Mouse (Mus musculus): Measurements from ENCODE around the gene Faap24. TPM values are rescaled to one million over a fixed set of nuclear protein-coding genes. Genes with fewer than 3 reads are reported as not detected.

Gene Faap24
- polyA plus RNA-seq, 1 experiment from 2014 or later = 19.0 TPM

- Histone ChIP-seq H3K36me3 (no peaks in the 10 kb centered on the region), H3K9ac (no peak overlapping the region), H3K4me3 (no peak overlapping the region), H3K27ac (no peak overlapping the region), H3K9me3 (no peaks in the 10 kb centered on the region), H3K4me1 (no peaks in the 10 kb centered on the region), H3K4me2 (no peak overlapping the region), H3K27me3 (no peaks in the 10 kb centered on the region)
- WGBS = 44% methylated on average over 5 of the region's 5 CpGs
- ATAC-seq (ENCODE audit: borderline replicate concordance, extremely low read depth, low FRiP score, low TSS enrichment) = no peak
Measured at GRCm38 (mm10) chr7:35362868-35363267, 33.8 kb downstream of the Faap24 start.

DNA sequence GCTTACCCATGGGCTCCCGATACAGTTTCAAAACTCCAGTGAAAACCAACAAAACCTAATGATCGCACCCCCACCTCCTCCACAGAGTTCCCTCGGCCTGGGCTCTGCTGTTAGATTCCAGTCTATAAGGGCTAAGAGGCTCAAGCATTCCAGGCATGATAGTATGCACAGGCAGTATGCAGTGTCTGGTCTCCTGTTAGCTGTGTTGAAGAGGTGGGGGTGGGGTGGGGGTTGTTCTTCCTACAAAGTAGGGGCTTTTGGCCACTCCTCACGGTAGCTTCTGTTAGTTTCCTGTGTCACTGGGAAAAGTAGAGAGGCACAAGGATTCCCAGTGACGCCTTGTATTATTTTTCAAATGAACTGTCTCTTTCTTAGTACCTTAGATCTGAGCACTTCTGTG, 34.4 kb downstream of the Faap24 start:
- H3K27me3 ChIP-seq = no peaks in the 10 kb centered on the region
- 36% methylated on average over 5 of the region's 5 CpGs for WGBS
- H3K27ac ChIP-seq = no peak overlapping the region
- ATAC-seq (ENCODE audit: borderline replicate concordance, extremely low read depth, low FRiP score, low TSS enrichment) = no peak
- H3K4me2 ChIP-seq = no peak overlapping the region
- H3K9ac ChIP-seq = no peak overlapping the region
- H3K4me1 ChIP-seq = no peaks in the 10 kb centered on the region
- H3K4me3 ChIP-seq = no peak overlapping the region
- H3K36me3 ChIP-seq = no peaks in the 10 kb centered on the region
- H3K9me3 ChIP-seq = no peaks in the 10 kb centered on the region

GRCm38 (mm10) chr7:35357621-35358020, 39.0 kb downstream of the Faap24 start:
- WGBS = 76% methylated on average over 12 of the region's 12 CpGs
- Histone ChIP-seq H3K4me1 (no peaks in the 10 kb centered on the region), H3K4me3 (no peak overlapping the region), H3K27ac (no peak overlapping the region), H3K9ac (no peak overlapping the region), H3K36me3 (no peaks in the 10 kb centered on the region), H3K27me3 (no peaks in the 10 kb centered on the region), H3K4me2 (no peak overlapping the region), H3K9me3 (no peaks in the 10 kb centered on the region)
- no peak for ATAC-seq (ENCODE audit: borderline replicate concordance, extremely low read depth, low FRiP score, low TSS enrichment)

DNA sequence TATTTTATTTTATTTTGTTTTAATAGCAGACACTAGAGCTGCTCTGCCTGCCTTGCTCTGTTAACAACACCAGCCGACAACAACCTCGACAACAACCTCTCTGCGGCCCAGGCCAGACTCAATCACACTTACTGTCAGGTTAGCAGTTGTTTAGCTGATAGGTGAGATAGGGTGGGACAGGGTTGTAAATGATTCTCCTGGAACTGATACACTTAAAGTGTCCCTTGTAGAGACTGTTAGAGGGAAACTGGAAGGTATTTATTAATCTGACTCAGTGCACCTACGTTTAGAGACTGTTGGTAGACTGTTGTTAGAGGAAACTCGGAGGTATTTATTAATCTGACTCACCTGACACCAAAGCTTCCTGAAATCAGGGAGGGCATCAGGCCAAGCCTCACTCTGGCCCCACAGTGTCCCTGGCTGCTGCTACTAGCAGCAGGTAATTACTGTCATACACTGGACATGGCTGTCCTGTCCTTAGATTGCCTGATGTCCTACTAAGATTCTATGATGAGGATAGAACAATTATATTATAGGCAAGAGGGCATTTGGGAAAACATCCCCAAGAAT, 41.2 kb downstream of the Faap24 start:
- no peaks in the 10 kb centered on the region for H3K36me3 ChIP-seq
- WGBS = 37% methylated on average over 5 of the region's 5 CpGs
- no peaks in the 10 kb centered on the region for H3K4me1 ChIP-seq
- no peak for ATAC-seq (ENCODE audit: borderline replicate concordance, extremely low read depth, low FRiP score, low TSS enrichment)
- H3K9ac ChIP-seq = no peak overlapping the region
- no peak overlapping the region for H3K27ac ChIP-seq
- no peak overlapping the region for H3K4me2 ChIP-seq
- H3K4me3 ChIP-seq = no peak overlapping the region
- no peaks in the 10 kb centered on the region for H3K27me3 ChIP-seq
- no peaks in the 10 kb centered on the region for H3K9me3 ChIP-seq

GRCm38 (mm10) chr7:35353306-35353705, 43.3 kb downstream of the Faap24 start:
- Histone ChIP-seq H3K27ac (no peak overlapping the region), H3K27me3 (no peaks in the 10 kb centered on the region), H3K4me3 (no peak overlapping the region), H3K4me1 (no peaks in the 10 kb centered on the region), H3K4me2 (no peak overlapping the region), H3K9ac (no peak overlapping the region), H3K36me3 (no peaks in the 10 kb centered on the region), H3K9me3 (no peaks in the 10 kb centered on the region)
- 93% methylated on average over 15 of the region's 15 CpGs for WGBS
- ATAC-seq (ENCODE audit: borderline replicate concordance, extremely low read depth, low FRiP score, low TSS enrichment) = no peak

GRCm38 (mm10) chr7:35351155-35351554, 45.5 kb downstream of the Faap24 start:
- Histone ChIP-seq H3K9ac (no peak overlapping the region), H3K27me3 (no peaks in the 10 kb centered on the region), H3K27ac (no peak overlapping the region), H3K36me3 (no peaks in the 10 kb centered on the region), H3K4me3 (no peak overlapping the region), H3K9me3 (no peaks in the 10 kb centered on the region), H3K4me1 (no peaks in the 10 kb centered on the region), H3K4me2 (no peak overlapping the region)
- WGBS = 87% methylated on average over 3 of the region's 3 CpGs
- no peak for ATAC-seq (ENCODE audit: borderline replicate concordance, extremely low read depth, low FRiP score, low TSS enrichment)

- H3K9me3 ChIP-seq = no peaks in the 10 kb centered on the region
- no peak for ATAC-seq (ENCODE audit: borderline replicate concordance, extremely low read depth, low FRiP score, low TSS enrichment)
- no peak overlapping the region for H3K9ac ChIP-seq
- WGBS = 74% methylated on average over 8 of the region's 8 CpGs
- H3K4me3 ChIP-seq = no peak overlapping the region
- no peak overlapping the region for H3K4me2 ChIP-seq
- H3K4me1 ChIP-seq = no peaks in the 10 kb centered on the region
- H3K36me3 ChIP-seq = no peaks in the 10 kb centered on the region
- no peak overlapping the region for H3K27ac ChIP-seq
- H3K27me3 ChIP-seq = no peaks in the 10 kb centered on the region
Measured at GRCm38 (mm10) chr7:35349886-35350684, 46.6 kb downstream of the Faap24 start.

DNA sequence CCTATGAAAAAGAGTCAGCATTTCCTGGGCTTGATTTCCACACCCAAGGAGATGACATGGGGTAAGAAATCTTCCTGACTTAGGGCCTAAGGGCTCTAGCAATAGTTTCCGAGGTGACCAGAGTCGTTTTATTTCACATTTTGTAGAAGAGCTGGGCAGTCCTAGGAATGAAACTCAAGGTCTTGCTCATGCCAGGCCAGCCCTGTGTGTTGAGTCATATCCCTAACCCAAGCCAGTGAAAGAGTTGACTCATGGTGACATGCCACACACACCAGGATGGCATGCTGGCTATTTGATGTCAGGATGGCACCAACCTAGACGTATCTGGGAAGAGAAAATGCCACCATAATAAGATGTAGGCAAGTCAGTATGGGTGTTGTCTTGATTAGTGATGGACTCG, 47.6 kb downstream of the Faap24 start:
- Histone ChIP-seq H3K9ac (no peak overlapping the region), H3K4me1 (no peaks in the 10 kb centered on the region), H3K9me3 (no peaks in the 10 kb centered on the region), H3K27ac (no peak overlapping the region), H3K27me3 (no peaks in the 10 kb centered on the region), H3K4me2 (no peak overlapping the region), H3K4me3 (no peak overlapping the region), H3K36me3 (no peaks in the 10 kb centered on the region)
- ATAC-seq (ENCODE audit: borderline replicate concordance, extremely low read depth, low FRiP score, low TSS enrichment) = no peak
- WGBS = 87% methylated on average over 4 of the region's 4 CpGs

DNA sequence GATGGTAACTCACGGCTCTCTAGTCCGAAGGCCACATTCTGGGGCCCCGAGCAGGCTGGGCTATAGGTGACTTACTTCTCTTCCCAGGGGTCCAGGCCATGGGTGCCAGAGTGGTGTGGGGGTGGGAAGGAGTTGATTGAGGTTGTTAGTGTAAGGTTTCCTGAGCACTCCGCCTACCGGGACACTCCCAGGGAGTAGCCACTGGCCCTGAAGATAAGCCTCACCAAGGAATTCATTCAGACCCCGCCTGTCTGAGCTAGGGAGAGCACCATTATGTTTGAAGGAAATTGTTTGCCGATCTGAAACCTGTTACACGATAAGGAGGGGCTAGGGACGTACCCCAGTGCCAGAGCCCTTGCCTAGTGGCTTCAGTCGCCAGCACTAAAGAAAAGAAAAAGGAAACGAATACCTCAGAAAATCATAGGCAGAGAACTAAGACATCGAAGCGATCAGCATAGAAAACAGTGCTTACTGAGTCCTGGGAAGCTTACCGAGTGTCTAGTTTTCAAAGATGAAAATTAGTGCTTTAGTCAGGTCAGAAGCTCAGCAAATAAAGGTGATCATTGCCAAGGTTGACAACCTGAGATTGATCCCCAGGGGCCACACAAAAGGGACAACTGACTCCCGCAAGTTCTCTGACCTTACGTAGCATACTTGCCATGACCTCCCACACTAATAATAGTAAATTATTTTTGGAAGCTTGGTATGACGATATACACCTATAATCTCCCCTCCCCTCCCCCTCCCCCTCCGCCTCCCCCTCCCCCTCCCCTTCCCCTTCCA, 48.5 kb downstream of the Faap24 start:
- no peak overlapping the region for H3K4me3 ChIP-seq
- H3K9ac ChIP-seq = no peak overlapping the region
- WGBS = 43% methylated on average over 17 of the region's 18 CpGs
- 0 out of 2 replicates have a peak, but pooled peaks have one; percentile 23 for ATAC-seq (ENCODE audit: borderline replicate concordance, extremely low read depth, low FRiP score, low TSS enrichment)
- H3K4me2 ChIP-seq = no peak overlapping the region
- no peaks in the 10 kb centered on the region for H3K4me1 ChIP-seq
- peak overlapping the region; percentile 41; the same call in 1 of the 2 replicates for H3K27ac ChIP-seq
- no peaks in the 10 kb centered on the region for H3K36me3 ChIP-seq
- H3K9me3 ChIP-seq = no peaks in the 10 kb centered on the region
- H3K27me3 ChIP-seq = no peaks in the 10 kb centered on the region

DNA sequence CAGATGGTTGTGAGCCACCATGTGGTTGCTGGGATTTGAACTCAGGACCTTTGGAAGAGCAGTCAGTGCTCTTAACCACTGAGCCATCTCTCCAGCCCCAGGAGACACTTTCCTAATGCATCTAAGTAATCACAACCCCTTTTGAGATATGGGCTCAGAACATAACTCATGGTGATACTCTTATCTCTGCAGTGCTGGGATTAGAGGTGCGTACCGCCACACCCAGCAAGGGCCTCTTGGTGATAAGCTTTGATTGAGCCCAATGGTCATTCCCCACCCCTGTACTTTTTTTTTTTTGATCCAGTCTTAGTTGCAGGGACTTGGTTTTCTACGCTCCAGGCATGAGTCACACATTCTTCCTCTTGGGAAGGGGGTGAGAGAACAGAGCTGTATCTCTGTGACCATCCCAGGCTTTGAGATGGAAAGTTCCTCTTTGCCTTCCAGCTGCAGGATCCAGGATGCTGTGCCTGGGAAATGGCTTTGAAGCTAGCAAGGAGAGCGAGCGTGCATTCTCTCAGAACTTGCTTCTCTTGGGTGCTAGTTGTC, 51.8 kb downstream of the Faap24 start:
- no peaks in the 10 kb centered on the region for H3K27me3 ChIP-seq
- ATAC-seq (ENCODE audit: borderline replicate concordance, extremely low read depth, low FRiP score, low TSS enrichment) = no peak
- H3K9ac ChIP-seq = no peak overlapping the region
- H3K4me2 ChIP-seq = no peak overlapping the region
- 84% methylated on average over 5 of the region's 5 CpGs for WGBS
- no peaks in the 10 kb centered on the region for H3K9me3 ChIP-seq
- H3K4me1 ChIP-seq = no peaks in the 10 kb centered on the region
- H3K4me3 ChIP-seq = no peak overlapping the region
- no peak overlapping the region for H3K27ac ChIP-seq
- no peaks in the 10 kb centered on the region for H3K36me3 ChIP-seq

DNA sequence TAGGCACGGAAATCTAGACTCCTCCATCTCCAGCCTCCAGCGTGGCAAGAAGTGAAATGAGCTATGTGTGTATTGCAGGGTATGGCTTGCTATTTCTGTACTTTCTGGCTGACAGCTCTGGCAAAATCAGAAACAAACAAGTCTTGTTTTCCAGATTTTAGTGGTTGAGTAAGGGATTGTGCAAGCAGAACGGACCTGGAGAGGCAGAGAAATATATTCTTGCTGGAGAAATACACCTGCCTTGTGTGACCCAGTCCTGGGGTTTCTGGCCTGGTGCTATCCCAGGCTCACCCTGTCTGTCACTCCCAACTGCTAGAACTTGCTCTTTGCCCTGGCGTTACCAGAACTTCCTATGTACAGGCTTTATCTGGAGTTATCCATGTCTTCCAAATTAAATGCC, 54.1 kb downstream of the Faap24 start:
- Histone ChIP-seq H3K4me3 (no peak overlapping the region), H3K27me3 (no peaks in the 10 kb centered on the region), H3K36me3 (no peaks in the 10 kb centered on the region), H3K27ac (no peak overlapping the region), H3K9me3 (no peaks in the 10 kb centered on the region), H3K4me2 (no peak overlapping the region), H3K4me1 (no peaks in the 10 kb centered on the region), H3K9ac (no peak overlapping the region)
- ATAC-seq (ENCODE audit: borderline replicate concordance, extremely low read depth, low FRiP score, low TSS enrichment) = no peak
- WGBS = 40% methylated on average over 4 of the region's 4 CpGs
